Mouse (Mus musculus) ovary, adult 18-20 months (tissue): ENCODE measurements at regions not wholly inside any gene's neighbourhood (a gene's known extent, or its start where the extent isn't known, plus 50 kb on each side); places are given as distances from the start of the nearest gene placed in this dataset.

Experiments
- DNase-seq: peaks from one replicate; pipeline ENCODE4 v3.0.0; 2022; ENCODE audit warnings: low spot score, mixed read lengths

DNA sequence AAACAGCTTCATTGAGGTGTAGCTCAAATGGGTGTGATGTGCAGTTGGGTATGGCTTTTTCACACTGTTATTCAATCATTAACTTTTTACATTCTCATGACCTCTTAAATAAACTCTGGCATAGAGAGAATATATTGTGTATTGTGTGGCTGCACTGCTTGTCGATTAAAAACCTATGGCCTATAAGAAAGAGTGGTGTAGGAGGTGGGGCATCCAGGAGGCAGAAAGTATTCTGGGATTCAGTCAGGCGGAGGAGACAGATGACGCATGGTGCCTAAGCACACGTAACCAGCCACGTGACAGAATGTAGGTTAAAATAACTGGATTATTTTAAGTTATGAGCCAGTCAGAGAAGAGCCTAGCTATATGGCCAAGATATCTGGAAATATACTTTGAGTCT, 78.2 kb upstream of the Slc16a7 start:
- DNase-seq, result no peak

DNA sequence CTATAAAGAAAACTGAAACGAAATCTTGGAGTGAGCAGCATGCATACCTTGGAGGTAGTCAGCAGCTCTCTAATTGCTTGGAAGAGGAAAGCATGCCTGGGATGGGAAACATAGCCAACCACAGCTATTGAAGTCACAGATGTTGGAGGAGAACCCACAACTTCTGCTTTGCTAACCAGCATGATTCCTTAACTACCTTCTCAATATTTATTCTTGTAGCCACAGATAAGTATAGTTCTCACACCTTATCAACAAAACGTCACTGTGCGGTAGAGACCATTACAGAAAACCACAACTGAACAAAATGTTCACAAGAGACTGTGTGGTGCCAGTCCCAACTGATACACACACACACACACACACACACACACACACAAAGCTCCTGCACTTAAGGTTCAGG, 99.1 kb upstream of the Slc16a7 start:
- DNase-seq, result no peak

- no peak for DNase-seq
Observed at GRCm38 (mm10) chr10:125490395-125490794, 101.1 kb upstream of the Slc16a7 start.

- no peak for DNase-seq
Observed at GRCm38 (mm10) chr10:125494489-125494888, 105.2 kb upstream of the Slc16a7 start.

DNA sequence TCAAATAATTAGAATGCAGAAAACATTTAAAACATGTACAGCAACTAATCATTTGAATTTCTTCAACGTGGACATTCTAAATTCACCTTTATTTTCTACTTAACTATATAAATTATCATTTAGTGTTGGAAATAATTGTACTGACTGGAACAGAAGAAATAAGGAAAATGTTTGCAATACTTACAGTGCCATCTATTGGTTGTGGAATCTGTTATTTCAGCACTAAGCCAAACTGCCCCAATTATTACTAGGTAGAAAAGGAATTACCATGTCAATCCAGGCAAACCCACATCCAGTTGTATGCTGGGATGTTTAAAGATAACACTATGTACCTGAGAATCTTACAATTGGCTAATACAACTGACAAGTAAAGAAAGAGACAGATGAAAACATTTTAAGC, 109.1 kb upstream of the Slc16a7 start:
- no peak for DNase-seq

DNA sequence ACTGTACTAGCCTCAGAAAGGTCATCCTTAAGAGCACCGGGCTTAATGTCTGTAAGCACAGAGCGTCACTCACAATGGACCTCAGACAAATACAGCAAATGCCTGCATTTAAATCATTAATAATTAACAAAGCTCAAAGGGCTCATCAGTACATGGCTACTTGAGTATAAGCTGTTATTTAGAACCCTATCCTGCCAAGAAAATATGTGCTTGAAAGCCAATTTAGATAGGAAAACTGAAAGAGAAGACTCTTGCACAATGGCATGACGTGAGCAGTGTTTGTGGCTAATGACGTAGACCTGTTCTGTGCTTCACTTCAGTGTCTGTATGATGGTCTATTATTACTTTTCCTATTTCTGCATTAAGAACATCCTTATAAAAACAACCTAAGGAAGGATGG, 111.1 kb upstream of the Slc16a7 start:
- no peak for DNase-seq

GRCm38 (mm10) chr10:125515026-125515425, 125.8 kb upstream of the Slc16a7 start:
- no peak for DNase-seq

DNA sequence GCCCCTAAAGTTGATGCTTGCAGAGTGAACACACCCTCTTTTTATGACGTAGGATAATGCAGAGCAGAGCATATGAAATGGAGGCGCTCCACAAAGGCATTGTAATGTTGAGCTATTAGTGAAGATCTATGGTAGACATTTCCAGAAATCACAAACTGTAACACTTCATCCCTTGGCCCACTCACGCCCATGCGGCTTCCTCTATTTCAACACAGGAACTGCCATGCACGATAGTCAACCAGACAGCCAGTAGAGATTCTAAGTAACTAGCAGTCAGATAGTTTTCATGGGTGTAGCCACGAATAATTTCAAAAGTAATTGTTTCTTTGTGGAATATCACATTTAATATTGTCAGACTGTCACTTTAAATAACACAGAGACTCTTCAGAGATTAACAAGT, 141.6 kb upstream of the Slc16a7 start:
- DNase-seq, result no peak

- no peak for DNase-seq
Observed at GRCm38 (mm10) chr10:125538316-125538715, 149.1 kb upstream of the Slc16a7 start.

DNA sequence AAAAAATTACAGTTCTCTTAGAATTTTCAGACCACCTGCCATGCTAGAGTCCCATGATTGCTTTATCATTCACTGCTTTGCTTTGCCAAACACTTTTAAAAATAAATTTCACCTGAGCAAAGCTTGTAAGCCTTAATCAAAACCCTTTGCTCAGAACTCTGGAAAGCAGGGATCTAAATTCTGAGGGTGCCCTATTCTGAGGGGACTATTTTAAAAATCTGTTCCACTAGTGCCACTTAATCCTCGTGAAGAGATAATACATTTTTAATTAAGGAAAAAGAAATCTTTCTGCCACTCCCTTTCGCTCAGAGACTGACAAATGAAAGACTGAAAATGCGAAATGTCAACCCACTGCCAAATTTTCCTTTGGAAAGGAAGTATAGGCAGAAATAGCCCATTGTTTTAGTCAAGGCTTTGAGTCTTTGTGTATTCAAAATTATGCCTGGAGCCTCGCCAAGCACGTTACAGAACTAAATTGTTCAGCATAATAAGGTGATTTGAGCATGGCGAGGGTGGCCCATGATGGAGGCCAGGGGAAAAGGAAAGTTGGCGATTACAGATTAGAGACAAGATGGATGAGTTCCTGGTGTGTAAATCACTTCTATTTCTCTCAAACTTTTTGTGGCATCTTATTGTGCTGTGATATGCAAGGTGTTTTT, 197.4 kb upstream of the Slc16a7 start:
- no peak for DNase-seq

GRCm38 (mm10) chr10:125593006-125593405, 203.7 kb upstream of the Slc16a7 start:
- DNase-seq, result no peak

- DNase-seq, result no peak
Observed at GRCm38 (mm10) chr10:125607787-125608617, 218.7 kb upstream of the Slc16a7 start.

DNA sequence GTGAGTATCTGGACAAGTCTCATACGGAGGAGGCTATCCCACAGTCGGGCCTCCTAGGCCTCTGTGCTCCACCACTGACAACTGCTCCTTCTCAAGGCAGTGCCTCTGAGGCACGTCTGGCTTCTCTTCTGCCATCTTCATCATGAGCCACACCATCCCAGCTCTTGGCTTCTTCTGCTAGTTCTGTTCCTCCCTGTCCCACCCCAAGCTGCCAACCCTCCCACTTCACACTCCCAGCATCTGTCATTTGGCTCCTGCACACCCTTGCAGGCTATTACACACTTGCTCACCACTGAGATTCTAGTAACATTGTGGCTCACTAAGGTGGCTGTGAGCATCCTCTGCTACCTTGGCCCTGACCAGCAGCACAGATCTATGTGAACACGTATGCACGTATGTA, 221.1 kb upstream of the Slc16a7 start:
- no peak for DNase-seq

DNA sequence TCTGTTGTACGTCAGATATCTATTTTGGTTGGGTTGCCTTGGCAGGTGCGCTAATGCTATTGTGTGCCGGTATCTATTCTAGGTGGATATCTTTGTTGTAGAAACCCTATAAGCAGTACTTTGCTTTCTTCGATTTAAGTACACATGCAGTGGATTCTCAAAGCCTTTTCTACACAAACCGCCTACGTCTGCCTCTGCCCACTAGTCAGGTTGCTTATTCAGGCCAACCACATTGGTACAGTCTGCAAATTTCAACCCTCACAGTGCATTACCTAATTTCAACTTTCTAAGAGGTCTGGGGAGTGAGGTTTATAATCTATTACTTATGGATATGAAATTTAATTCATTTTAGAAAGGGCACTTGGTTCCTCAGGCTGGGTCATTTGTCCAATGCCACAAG, 223.5 kb upstream of the Slc16a7 start:
- no peak for DNase-seq

GRCm38 (mm10) chr10:125621376-125621775, 232.1 kb upstream of the Slc16a7 start:
- DNase-seq, result no peak

DNA sequence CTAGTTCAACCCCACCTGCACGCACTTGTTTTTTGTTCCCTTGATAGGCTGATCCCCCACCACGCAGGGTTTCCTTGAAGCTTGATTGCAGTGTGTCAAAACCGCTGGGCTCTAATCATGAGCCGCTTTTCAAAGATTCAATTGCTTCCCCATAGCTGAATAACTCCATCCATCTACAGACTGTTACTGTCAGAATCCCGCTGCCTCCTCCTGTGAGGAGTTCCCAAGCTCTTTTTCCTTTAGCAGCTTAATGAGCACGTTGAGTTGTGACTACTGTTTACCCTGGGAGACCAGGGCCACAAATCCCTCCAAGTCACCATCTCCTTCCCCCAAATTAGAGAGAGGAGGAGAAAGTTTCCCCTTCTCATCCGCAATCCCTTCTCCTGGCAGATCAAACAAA, 234.6 kb upstream of the Slc16a7 start:
- no peak for DNase-seq

- DNase-seq, result no peak
Observed at GRCm38 (mm10) chr10:125667906-125668305, 278.6 kb upstream of the Slc16a7 start.

- no peak for DNase-seq
Observed at GRCm38 (mm10) chr10:125673637-125674036, 284.4 kb upstream of the Slc16a7 start.

- DNase-seq, result no peak
Observed at GRCm38 (mm10) chr10:125679644-125680043, 286.3 kb upstream of the Lrig3 start.

DNA sequence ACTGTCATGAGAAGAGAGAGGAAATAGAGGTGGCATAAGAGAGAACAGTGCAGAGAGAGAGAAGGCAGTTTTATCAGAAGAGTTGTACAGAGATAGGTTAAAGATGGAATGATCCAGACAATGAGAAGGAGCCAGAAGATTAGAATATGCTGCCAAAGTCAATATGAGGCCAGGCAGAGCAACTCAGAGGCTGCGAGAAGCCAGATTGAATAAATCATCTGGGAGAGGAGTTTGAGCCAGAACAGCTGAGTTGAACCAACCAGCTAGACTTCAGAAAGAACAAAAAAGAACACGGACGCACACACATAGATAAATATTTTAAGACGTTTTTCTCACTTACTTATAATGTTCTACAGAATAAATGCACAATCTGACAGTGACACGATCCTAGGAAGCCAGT, 280.8 kb upstream of the Lrig3 start:
- no peak for DNase-seq

- no peak for DNase-seq
Observed at GRCm38 (mm10) chr10:125693505-125693904, 272.5 kb upstream of the Lrig3 start.

- no peak for DNase-seq
Observed at GRCm38 (mm10) chr10:125696159-125696558, 269.8 kb upstream of the Lrig3 start.

GRCm38 (mm10) chr10:125725077-125725680, 240.8 kb upstream of the Lrig3 start:
- DNase-seq, result peak; percentile 45
